Mouse (Mus musculus) retina, adult 2 months (tissue): ENCODE measurements around the gene Defb41.
"Not testable (repeated sequence)": the region's sequence is repeated elsewhere in the genome, so short reads cannot be mapped to it uniquely, and the experiment has no call there.

ENCODE experiments used
- DNase-seq: peaks from one replicate; pipeline ENCODE4 v3.0.0-alpha.2; 2012; ENCODE audit warnings: low read depth, low spot score

The Defb41 gene

DNA sequence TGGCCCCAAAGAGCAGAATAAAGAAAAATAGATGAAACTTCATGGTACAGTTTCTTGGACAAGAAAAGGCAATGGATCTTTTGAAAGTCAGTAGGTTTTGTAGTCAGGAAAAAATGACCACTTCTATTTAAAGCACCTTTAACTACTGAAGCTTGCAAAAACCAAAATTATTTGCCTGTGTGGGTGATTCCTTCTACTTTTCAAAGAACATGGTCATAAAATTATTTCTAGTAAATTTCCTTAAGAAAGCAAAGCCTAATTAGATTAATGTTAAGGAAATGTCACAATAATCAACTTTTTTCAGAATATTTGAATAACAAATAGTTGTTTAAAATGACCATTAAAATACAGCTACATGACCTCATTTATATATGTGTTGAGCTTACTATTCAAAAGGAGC lies at the start of gene Defb41:
Gene Defb41 (minus strand): TSS at position 101 of the 400 bp plus-strand sequence.
- no peak for DNase-seq

DNA sequence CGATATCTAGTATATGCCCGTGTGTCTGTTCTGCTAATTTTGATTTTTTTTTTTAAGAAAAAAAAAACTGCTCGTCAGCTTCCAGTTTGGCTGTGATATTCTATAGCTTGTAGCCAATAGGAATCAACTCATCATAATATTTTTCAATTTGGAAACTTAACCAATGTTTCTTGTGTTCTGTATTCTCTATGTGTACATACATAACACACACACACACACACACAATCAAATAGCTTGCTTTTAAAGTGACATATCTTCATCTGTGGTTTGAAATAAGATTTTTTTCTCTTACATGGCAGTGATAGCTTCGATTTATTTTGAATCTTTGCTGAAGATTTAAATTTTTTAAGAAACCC lies 43.5 kb upstream of the Defb41 start:
- no peak for DNase-seq

- no peak for DNase-seq
Observed at GRCm38 (mm10) chr1:18307545-18308473, 42.9 kb upstream of the Defb41 start.

GRCm38 (mm10) chr1:18292515-18292914 lies 27.6 kb upstream of the Defb41 start:
- no peak for DNase-seq

DNA sequence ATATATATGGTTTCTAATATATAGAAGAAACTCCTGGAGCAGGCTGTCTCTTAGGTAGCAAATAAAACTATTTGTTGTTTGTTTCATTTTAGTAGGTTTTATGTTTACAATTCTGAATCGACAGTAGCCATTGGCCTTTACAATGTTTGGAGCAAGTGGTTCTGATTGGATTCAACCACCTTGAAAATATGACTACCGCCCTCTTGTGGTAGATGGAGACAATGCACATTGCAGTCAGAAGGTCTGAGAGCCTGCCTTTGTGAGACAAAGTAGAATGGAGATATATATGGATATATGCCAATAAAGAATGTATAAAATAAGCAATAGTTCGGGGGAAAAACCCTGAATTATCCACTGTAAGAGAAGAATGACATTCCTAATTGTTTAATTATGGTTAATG lies 23.9 kb upstream of the Defb41 start:
- DNase-seq: no peak

DNA sequence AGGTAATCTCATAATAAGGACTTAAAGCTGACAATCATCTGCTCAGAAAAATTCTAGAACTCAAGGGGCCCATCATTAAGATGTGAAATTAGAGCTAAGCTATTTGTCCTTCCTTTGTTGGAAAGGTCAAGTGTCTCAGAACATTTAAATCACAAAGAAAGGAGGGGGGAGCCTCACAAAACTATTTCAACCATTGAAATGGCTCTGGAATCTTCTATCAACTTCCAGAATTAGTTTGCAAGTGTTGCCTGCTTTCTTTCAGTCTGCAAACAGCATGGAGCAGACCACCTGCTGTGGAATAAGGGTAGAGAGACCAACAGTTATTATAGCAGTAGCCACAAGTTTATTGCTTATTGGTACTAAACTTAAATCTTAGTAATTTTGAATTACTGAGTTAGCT lies 22.4 kb upstream of the Defb41 start:
- no peak for DNase-seq

GRCm38 (mm10) chr1:18271095-18271494 lies 6.2 kb upstream of the Defb41 start:
- no peak for DNase-seq

- no peak for DNase-seq
Observed at GRCm38 (mm10) chr1:18268845-18269244, 3.9 kb upstream of the Defb41 start.

DNA sequence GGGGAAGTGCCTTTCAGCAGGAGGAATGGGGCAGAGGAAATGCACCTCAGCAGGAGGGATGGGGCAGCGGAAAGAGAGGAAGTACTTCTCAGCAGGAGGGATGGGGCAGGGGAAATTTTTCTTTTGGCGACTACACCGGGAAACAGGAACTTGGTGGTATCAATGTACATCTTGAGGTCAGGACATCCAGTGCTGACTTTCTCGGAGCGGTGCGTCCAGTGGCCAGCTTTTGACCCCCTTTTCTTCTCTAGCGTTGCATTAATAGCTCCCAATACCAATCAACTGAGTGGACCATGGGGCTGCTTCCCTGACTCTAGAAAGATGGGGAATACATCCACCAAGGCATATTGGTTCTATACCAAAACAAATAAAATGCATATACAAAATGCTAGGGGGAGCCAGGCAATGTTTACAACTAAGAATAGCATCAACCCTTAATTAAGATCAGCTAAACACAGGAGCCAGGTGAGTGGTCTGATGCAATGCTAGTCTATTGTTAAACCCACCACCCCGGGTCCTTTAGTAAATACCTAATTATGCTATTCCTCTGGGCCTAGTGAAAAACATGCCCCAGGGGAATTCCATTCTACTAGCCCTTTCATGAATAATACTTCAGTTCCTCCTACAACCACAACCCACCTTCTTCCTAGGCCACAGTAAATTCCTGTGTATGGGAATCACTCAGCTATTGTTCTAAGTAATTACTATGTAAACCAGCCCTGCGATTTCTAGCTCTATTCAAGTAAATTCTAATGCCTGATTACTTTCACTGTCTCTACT lies 18.9 kb downstream of the Defb41 start:
- not testable (repeated sequence) for DNase-seq

GRCm38 (mm10) chr1:18237343-18237742 lies 27.6 kb downstream of the Defb41 start, which contains the start of gene Defb18:
Defb18 (minus strand) TSS chr1:18237443.
- no peak for DNase-seq

DNA sequence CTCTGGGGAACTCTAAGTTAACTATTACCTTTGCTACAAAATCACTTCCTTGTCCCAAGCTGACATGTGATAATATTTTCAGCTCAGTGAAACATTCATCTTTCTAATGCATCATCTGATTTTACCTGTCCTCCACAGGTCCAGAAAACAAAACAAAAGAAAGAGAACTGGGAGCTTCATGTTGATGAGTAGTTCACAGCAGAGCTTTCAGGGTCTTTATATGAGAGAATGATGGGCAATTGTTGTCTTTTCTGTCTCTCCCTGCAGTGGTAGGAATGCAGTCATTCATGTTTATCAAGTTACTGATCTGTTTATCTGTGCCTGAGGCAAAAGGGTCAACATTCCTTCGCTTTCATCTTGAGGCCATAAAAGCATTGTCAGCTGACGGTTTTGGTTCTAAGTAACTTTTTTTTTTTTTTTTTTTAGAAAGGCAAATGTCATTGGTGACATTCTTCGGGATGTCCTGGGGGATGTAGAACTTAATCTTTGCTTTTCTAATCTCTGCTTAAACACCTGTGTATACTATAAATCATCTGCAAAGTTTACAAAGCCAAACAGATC lies 41.5 kb downstream of the Defb41 start:
- DNase-seq: no peak
